Mouse (Mus musculus): ENCODE measurements around the gene Atp6v0e. TPM values are rescaled to one million over a fixed set of nuclear protein-coding genes. Genes with fewer than 3 reads are reported as not detected.

Atp6v0e gene
- polyA plus RNA-seq (2017; shearing (Covaris generic)): 369 TPM

GRCm38 (mm10) chr17:26662978-26663683 lies at the start of gene Atp6v0e:
TSS of gene Atp6v0e (plus strand) at chr17:26663231.

DNA sequence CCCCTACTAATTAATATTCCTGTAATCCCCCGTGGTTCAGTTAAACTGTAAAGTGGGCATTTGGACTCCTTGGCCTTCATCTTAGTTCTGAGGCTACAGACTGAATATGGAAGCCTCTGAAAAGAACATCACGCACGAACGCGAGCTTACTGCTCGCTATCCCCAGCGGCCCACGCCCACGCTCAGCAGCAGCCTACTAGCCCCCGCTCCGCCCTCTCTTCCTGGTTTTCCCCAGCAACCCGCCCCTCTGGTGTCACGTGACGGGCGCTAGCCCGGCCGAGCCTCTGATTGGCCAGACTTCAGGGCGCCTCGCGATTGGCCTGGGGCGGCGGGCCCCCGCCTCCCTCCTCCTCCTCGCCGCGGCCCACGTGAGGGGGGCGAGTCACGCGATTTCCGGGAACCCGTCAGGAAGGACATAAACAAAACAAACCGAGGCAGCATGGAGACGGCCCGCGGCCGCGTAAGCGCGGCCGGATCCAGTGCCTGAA lies 52.3 kb downstream of the Atp6v0e start, which contains the start of gene Crebrf:
Crebrf (plus strand) TSS at position 380 of the 488 bp plus-strand sequence.

Other genes starting within 250 kb of the Atp6v0e start
- gene Neurl1b, start 248.4 kb upstream of the Atp6v0e start, polyA plus RNA-seq (2017; shearing (Covaris generic)): 0.09 TPM
- 105 TPM for gene Ergic1, start 101.7 kb upstream of the Atp6v0e start, polyA plus RNA-seq (2017; shearing (Covaris generic))
- gene Dusp1, start 101.1 kb upstream of the Atp6v0e start, polyA plus RNA-seq (2017; shearing (Covaris generic)): 27.1 TPM
- 99.3 TPM for gene Crebrf, start 52.4 kb downstream of the Atp6v0e start, polyA plus RNA-seq (2017; shearing (Covaris generic))
- gene Bnip1, start 117.8 kb downstream of the Atp6v0e start, polyA plus RNA-seq (2017; shearing (Covaris generic)): 29.9 TPM
- gene Nkx2-5, start 181.8 kb downstream of the Atp6v0e start, polyA plus RNA-seq (2017; shearing (Covaris generic)): not detected

Data from inflammation-experienced regulatory T-cells, adult 16 weeks (primary cell).